In genomic region chr4:154877864-154878548, GRCm38 (mm10) we compare ENCODE assay signal across 8 mouse cellular contexts. TPM values are rescaled to one million over a fixed set of nuclear protein-coding genes. Genes with fewer than 3 reads are reported as not detected.
DNase-seq lines count a peak whose midpoint lies in the region; ATAC-seq lines count a peak whose summit lies in the region.

No protein-coding gene starts in this region.

- 14% methylated on average over 16 of the region's 18 CpGs for WGBS in hindbrain, embryonic 12.5 days

- no peaks in the 10 kb centered on the region for H3K9me3 ChIP-seq in hindbrain, embryonic 12.5 days (replicated peaks)

- peaks cover 10% of the 10 kb centered on the region; the same call in 1 of the 2 replicates for H3K4me1 ChIP-seq in hindbrain, embryonic 12.5 days

- H3K27me3 ChIP-seq in hindbrain, embryonic 12.5 days, result no peaks in the 10 kb centered on the region

- H3K27ac ChIP-seq in hindbrain, embryonic 12.5 days, result peak overlapping the region; percentile 76

- peak overlapping the region; percentile 47 for H3K9ac ChIP-seq in hindbrain, embryonic 12.5 days

- peak overlapping the region; percentile 65 for H3K4me2 ChIP-seq in hindbrain, embryonic 12.5 days (replicated peaks)

- H3K36me3 ChIP-seq in hindbrain, embryonic 12.5 days, result no peaks in the 10 kb centered on the region

- ATAC-seq in hindbrain, embryonic 12.5 days (ENCODE audit: low FRiP score), result peak; percentile 96

- DNase-seq in NIH3T3 (ENCODE audit: low read depth), result peak; percentile 96
- DNase-seq in cerebellum, postnatal 10 days, result peak; percentile 98 to 99
- DNase-seq in frontal cortex, postnatal 10 days (ENCODE audit: low spot score in 2 of 2), result peak; percentile 81 to 91
- DNase-seq in layer of hippocampus, postnatal 14 days (ENCODE audit: low spot score in 2 of 2), result peak; percentile 86 to 94
- peak; percentile 92 for DNase-seq in lung, postnatal 25 days (ENCODE audit: low spot score)
- peak; percentile 98 for DNase-seq in retina, embryonic 14.5 days (ENCODE audit: low spot score)
- peak; percentile 98 for DNase-seq in thymus, postnatal 4 days

- peak overlapping the region; percentile 35 for H3K4me3 ChIP-seq in hindbrain, embryonic 12.5 days

RNA-seq across cellular contexts. Expression of gene Mmel1, which starts 8.6 kb away (rescaled TPM):
- 0.40 and 0.41 TPM in 2 replicates for polyA plus RNA-seq in hindbrain, embryonic 12.5 days (2016; fragmentation: Nextera tagmentation; extraction: Ambion mirVana)
- under 1 TPM; 0.33 to 0.41 TPM for total RNA-seq in layer of hippocampus, postnatal 14 days (2021)

RNA-seq across cellular contexts. Expression of gene Fam213b, which starts 20.9 kb away (rescaled TPM):
- 38.0 and 40.2 TPM in 2 replicates for polyA plus RNA-seq in hindbrain, embryonic 12.5 days (2016; fragmentation: Nextera tagmentation; extraction: Ambion mirVana)
- 10 to 100 TPM; 34.2 to 40.9 TPM for total RNA-seq in layer of hippocampus, postnatal 14 days (2021)

RNA-seq across cellular contexts. Expression of gene Ttc34, which starts 40.7 kb away (rescaled TPM):
- 0.27 and 0.72 TPM in 2 replicates for polyA plus RNA-seq in hindbrain, embryonic 12.5 days (2016; fragmentation: Nextera tagmentation; extraction: Ambion mirVana)
- total RNA-seq in layer of hippocampus, postnatal 14 days (2021), result 1 to 10 TPM; 4.0 to 4.4 TPM

RNA-seq across cellular contexts. Expression of gene Tnfrsf14, which starts 50.4 kb away (rescaled TPM):
- 0.79 and 0.97 TPM in 2 replicates for polyA plus RNA-seq in hindbrain, embryonic 12.5 days (2016; fragmentation: Nextera tagmentation; extraction: Ambion mirVana)
- total RNA-seq in layer of hippocampus, postnatal 14 days (2021), result 1 to 10 TPM in 1 of 2 experiments, under 1 TPM in 1; 0.81 to 1.1 TPM

Comparison
In these comparisons a context has a peak if more than half of its experiments do, and no peak if none do; other contexts are left out.
1. Peak in every context shown above with its lines: DNase-seq, ATAC-seq, H3K4me3 ChIP-seq and H3K27ac ChIP-seq.